Mouse (Mus musculus): ENCODE data around the gene Syn2. TPM values are rescaled to one million over a fixed set of nuclear protein-coding genes. Genes with fewer than 3 reads are reported as not detected.
A peak's percentile ranks its signal among the peaks of the same experiment; 100 is the strongest.

Gene Syn2
- total RNA-seq (2021): 10 to 100 TPM; 16.2 to 25.3 TPM
- long read RNA-seq, experiment 1, transcript Syn2-205 (11 exons, 2,386 nt): minor isoform, 8 of 28 reads
- long read RNA-seq, experiment 1, transcript Syn2-201 (13 exons, 2,708 nt): major isoform, 17 of 28 reads
- long read RNA-seq, experiment 1, partial matches to known transcripts: 0 of 28 reads
- long read RNA-seq, experiment 1, other reads (novel, unspliced or antisense): 3 of 28 reads
- long read RNA-seq, experiment 2, transcript Syn2-201 (13 exons, 2,708 nt): minor isoform, 17 of 41 reads
- long read RNA-seq, experiment 2, transcript Syn2-205 (11 exons, 2,386 nt): major isoform, 19 of 41 reads
- long read RNA-seq, experiment 2, partial matches to known transcripts: 3 of 41 reads
- long read RNA-seq, experiment 2, other reads (novel, unspliced or antisense): 2 of 41 reads

- DNase-seq (ENCODE audit: low spot score in 2 of 2): peak; percentile 75 to 80
Observed at GRCm38 (mm10) chr6:115134501-115135331, at the start of gene Syn2. TSS of gene Syn2 (plus strand) at chr6:115134902.

DNA sequence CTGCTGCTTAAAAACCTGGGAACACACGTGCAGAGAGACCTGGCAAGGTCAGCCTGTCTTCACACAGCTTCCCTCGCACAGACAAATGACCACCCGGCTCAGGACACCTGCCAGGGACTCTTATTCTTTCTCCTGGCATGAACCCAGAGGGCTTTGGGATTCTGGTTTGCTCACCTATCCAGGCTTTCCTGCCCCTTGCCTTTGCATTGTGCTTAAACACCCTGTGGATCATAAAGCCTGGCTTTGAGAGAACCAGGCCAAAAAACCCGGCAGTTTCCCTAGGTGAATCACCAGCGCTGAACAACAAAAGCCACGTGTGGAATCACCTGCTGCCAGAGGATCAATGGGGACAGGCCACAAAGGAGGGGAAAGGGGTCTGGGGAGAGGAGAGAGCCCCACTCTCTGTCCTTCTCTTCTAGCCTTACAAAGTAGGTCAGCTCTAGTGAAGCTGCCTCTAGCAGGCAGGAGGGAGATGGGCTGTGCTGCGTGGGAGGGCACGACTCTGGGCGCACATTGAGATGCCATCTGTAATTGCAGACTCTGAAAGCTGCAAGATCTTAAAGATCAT is 49.3 kb upstream of the Syn2 start:
- DNase-seq (ENCODE audit: low spot score in 2 of 2): no peak

GRCm38 (mm10) chr6:115088314-115089106 is 46.2 kb upstream of the Syn2 start:
- DNase-seq (ENCODE audit: low spot score in 2 of 2): no peak

DNA sequence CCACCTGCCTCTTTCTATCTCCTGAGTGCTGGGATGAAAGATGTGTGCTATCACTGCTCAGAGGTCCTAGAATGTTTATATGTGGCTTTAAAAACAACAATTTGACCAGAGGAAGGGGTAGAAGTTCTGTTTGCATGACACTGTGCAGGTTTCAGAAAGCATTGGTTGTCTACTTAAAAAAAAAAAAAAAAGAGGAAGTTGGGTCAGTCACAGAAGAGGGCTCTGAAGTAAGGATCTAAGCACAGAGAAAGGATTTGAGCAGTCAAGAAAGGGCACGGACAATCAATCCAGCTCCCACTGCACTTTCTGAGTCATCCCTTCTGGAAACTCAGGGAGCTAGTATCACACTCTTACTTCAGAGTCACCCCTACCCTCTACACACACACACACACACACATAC is 43.0 kb upstream of the Syn2 start:
- no peak for DNase-seq (ENCODE audit: low spot score in 2 of 2)

- no peak for DNase-seq (ENCODE audit: low spot score in 2 of 2)
Observed at GRCm38 (mm10) chr6:115102542-115102941, 32.2 kb upstream of the Syn2 start.

DNA sequence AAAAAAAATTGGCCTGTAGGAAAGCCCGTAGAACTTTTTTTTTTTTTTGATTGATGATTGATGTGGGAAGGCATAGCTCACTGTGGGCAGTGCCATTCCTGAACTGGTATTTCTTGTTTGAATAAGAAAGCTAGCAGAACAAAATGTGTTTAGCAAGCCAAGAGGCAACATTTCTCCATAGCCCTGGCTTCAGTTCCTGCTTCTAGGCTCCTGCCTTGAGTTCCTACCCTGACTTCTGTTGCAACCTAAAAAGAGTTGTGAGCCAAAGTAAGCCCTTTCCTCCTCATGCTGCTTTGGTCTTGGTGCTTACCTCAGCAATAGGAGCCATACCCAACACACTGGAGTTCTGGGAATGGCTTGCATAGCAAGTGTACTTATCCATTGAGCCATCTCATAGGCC is 23.3 kb upstream of the Syn2 start:
- no peak for DNase-seq (ENCODE audit: low spot score in 2 of 2)

- no peak for DNase-seq (ENCODE audit: low spot score in 2 of 2)
Observed at GRCm38 (mm10) chr6:115122181-115122580, 12.5 kb upstream of the Syn2 start.

GRCm38 (mm10) chr6:115123262-115124201 is 11.2 kb upstream of the Syn2 start:
- peak in 1 of 2 experiments; percentile 12 for DNase-seq (ENCODE audit: low spot score in 2 of 2)

- DNase-seq (ENCODE audit: low spot score in 2 of 2): no peak
Observed at GRCm38 (mm10) chr6:115124675-115125357, 9.9 kb upstream of the Syn2 start.

DNA sequence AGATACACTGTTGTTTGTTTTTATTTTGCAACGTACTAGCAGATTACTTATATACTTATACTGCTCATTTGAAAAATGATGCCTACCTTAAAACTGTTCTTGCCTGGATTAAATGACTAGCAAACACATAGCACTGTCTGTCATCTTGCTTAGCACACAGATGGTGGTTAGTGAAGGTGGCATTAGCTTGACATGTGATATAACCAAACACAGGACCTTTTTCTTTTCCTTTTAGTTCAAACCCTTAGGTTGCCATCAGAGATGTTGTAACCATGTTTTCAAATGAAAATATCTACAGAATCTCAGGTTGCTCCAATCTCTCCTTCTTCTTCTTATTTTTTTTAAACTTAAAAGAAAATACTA is 9.4 kb upstream of the Syn2 start:
- no peak for DNase-seq (ENCODE audit: low spot score in 2 of 2)

- DNase-seq (ENCODE audit: low spot score in 2 of 2): no peak
Observed at GRCm38 (mm10) chr6:115126232-115126785, 8.4 kb upstream of the Syn2 start.

GRCm38 (mm10) chr6:115126851-115127250 is 7.9 kb upstream of the Syn2 start:
- DNase-seq (ENCODE audit: low spot score in 2 of 2): no peak

DNA sequence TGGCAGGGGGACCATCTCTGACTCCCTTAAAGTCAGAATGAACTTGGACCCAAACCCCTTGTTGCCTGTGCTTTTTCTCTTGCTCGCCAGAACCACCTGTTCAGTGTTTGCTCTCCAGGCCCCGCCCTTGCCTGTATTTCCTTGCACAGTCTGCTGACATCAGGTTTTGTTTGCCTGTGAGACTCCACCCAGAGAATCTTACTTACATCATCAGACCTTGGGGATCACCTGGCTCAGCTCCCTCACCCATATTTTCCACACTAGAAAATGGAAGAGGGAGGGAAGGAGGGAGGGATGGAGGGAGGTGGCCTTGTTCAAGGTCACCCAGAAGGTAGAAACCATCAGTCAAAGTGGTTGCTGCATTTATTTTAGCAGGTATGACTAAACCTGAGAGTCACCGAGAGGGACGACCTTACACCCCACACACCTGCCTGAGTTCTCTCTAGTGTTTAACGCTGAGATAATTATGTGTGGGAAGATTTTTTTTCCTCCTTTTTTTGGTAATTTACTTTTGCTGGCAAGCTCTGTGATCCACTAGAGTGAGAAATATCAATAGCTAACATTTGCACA is 7.4 kb upstream of the Syn2 start:
- DNase-seq (ENCODE audit: low spot score in 2 of 2): no peak

GRCm38 (mm10) chr6:115135332-115135649 is 589 bp downstream of the Syn2 start:
- DNase-seq (ENCODE audit: low spot score in 2 of 2): peak in 1 of 2 experiments; percentile 22

- no peak for DNase-seq (ENCODE audit: low spot score in 2 of 2)
Observed at GRCm38 (mm10) chr6:115136156-115136555, 1.5 kb downstream of the Syn2 start.

DNA sequence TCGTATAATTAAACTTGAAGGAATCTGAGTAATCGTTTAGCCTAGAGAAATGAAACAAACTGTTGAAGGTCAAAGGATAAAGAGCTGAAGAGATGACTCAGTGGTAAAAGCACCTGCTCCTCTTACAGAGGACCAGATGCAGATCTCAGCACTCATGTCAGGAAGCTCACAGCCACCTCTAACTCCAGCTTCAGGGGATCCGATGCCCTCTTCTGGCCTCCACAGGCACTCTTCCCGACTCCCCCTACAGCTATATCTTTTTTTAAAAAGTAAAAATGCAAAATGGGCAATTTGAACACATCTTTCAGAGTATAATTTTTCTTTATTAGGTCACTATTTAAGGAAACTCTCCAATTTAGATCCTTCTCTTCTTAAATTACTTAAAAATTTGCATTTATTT is 6.7 kb downstream of the Syn2 start:
- DNase-seq (ENCODE audit: low spot score in 2 of 2): no peak

DNA sequence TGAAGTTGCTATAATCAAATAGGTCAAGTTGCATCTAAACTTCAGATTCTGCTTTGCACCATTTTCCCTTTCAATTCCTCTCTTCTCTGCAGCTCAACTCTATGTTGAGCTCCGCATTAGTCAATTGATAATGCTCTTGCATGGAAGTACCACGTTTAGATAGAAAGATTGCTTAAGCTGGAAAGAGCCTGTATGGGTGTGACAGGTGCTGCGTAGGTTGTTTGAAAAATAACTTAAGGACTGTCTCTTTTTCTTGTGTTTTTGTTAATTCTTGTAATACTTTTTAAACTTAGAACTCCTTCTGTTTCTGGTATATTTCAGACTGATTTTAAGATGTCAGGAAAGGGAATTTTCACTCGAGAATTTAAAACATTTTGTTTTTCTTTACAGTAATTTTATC is 26.5 kb downstream of the Syn2 start:
- no peak for DNase-seq (ENCODE audit: low spot score in 2 of 2)

DNA sequence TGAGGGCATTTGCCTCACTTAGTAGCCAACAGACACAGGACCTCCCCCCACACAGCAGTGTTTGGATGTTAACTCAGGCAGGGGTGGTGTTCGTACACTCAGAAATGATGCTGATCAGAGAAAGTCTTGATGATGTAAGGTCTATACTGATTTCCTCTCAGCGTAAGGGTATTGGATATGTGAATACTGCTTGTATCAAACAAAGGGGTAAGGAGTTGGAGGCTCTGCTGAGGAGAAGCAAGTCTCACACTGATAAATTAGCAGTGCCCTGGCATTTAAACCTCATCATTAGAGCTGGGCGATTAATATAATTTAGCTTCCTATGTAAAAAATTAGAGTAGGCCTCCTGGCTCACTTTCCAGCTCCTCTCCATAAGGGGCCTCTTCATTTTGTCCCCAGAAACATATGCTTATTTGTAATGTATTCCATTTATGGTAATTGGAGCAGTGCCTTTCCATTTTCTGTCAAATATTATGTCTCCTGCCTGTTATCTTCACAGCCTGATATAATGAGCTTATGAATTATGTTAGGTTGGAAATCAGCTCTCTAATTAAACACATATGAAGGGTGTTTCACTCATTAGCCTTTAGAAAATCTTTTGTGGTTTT is 31.3 kb downstream of the Syn2 start:
- no peak for DNase-seq (ENCODE audit: low spot score in 2 of 2)

- DNase-seq (ENCODE audit: low spot score in 2 of 2): no peak
Observed at GRCm38 (mm10) chr6:115168921-115169320, 34.2 kb downstream of the Syn2 start.

Measured in adrenal gland, adult 18-20 months (tissue).